Mouse (Mus musculus) MEL (cell line): ENCODE results near the gene Ptprn2. TPM values are rescaled to one million over a fixed set of nuclear protein-coding genes. Genes with fewer than 3 reads are reported as not detected.

Experiments used
- DNase-seq: peaks from one replicate; pipeline ENCODE4 v3.0.0; 2011; ENCODE audit warnings: low read depth, low spot score
- H3K27ac ChIP-seq: 2 replicates; pipeline ENCODE4 v1.5.1; 2012; ENCODE audit warnings: low read depth, mild to moderate bottlenecking, control low read depth, low read length, moderate library complexity; ENCODE audit not compliant: control insufficient read depth
- H3K27me3 ChIP-seq, 2 experiments: fragments of 150-350 bp in 1 of 2; sonication (generic) in 1 of 2; 2 replicates each; pipeline ENCODE4 v1.6.1; 2012; ENCODE audit warnings: low read length in 2 of 2, mild to moderate bottlenecking in 2 of 2, improper control_type of control experiment in 1 of 2, moderate library complexity in 1 of 2; ENCODE audit not compliant: insufficient read depth in 2 of 2, control insufficient read depth in 1 of 2
- H3K36me3 ChIP-seq, 2 experiments: 2 replicates each; pipeline ENCODE4 v1.6.1; 2012 to 2014; ENCODE audit warnings: low read length in 2 of 2, improper control_type of control experiment in 1 of 2, inconsistent platforms in 1 of 2, mild to moderate bottlenecking in 1 of 2; ENCODE audit not compliant: insufficient read depth in 2 of 2, control insufficient read depth in 1 of 2
- H3K4me1 ChIP-seq, 2 experiments: fragments of 150-350 bp in 1 of 2; sonication (generic) in 1 of 2; 2 replicates each; pipeline ENCODE4 v1.6.1; 2012; ENCODE audit warnings: low read length in 2 of 2, improper control_type of control experiment in 1 of 2, mild to moderate bottlenecking in 1 of 2; ENCODE audit not compliant: insufficient read depth in 2 of 2, control insufficient read depth in 1 of 2
- H3K4me3 ChIP-seq, 2 experiments: fragments of 150-350 bp in 1 of 2; sonication (generic) in 1 of 2; 2 replicates each; pipeline ENCODE4 v1.5.1; 2012; ENCODE audit warnings: low read depth in 2 of 2, low read length in 2 of 2, mild to moderate bottlenecking in 2 of 2, moderate library complexity in 2 of 2, control low read depth in 1 of 2, improper control_type of control experiment in 1 of 2; ENCODE audit not compliant: control insufficient read depth in 1 of 2, insufficient read depth in 1 of 2
- H3K79me2 ChIP-seq: 2 replicates; pipeline ENCODE4 v1.6.1; 2012; ENCODE audit warnings: mild to moderate bottlenecking, low read length, moderate library complexity; ENCODE audit not compliant: control insufficient read depth, poor library complexity, insufficient read depth
- H3K9ac ChIP-seq: 2 replicates; pipeline ENCODE4 v1.6.1; 2012; ENCODE audit warnings: low read depth, mild to moderate bottlenecking, control low read depth, low read length, moderate library complexity; ENCODE audit not compliant: control insufficient read depth, poor library complexity, severe bottlenecking
- H3K9me3 ChIP-seq: fragments of 150-350 bp; sonication (generic); replicated peaks from 2 replicates; pipeline ENCODE4 v1.6.1; 2012; ENCODE audit warnings: mild to moderate bottlenecking, low read length, improper control_type of control experiment, moderate library complexity; ENCODE audit not compliant: insufficient read depth
- CHD1 ChIP-seq: IDR thresholded peaks from 2 replicates; pipeline ENCODE4 v1.6.1; 2012; ENCODE audit warnings: low read depth, mild to moderate bottlenecking, inconsistent platforms, low read length, improper control_type of control experiment
- EP300 ChIP-seq, 2 experiments: IDR thresholded peaks; 2 replicates each; pipeline ENCODE4 v1.6.1; 2011; ENCODE audit warnings: improper control_type of control experiment in 2 of 2, low read length in 2 of 2, low read depth in 1 of 2, mild to moderate bottlenecking in 1 of 2
- GABPA ChIP-seq: IDR thresholded peaks from 2 replicates; pipeline ENCODE4 v1.6.1; 2012; ENCODE audit warnings: low read depth, mild to moderate bottlenecking, inconsistent platforms, low read length, improper control_type of control experiment, moderate library complexity
- GATA1 ChIP-seq: IDR thresholded peaks from 2 replicates; pipeline ENCODE4 v1.6.1; 2011; ENCODE audit warnings: low read depth, low read length, improper control_type of control experiment
- KAT2A ChIP-seq: conservative IDR thresholded peaks from 2 replicates; pipeline ENCODE4 v1.6.1; 2012; ENCODE audit warnings: low read depth, low read length, improper control_type of control experiment, inconsistent platforms
- MAFK ChIP-seq: IDR thresholded peaks from 2 replicates; pipeline ENCODE4 v1.6.1; 2011; ENCODE audit warnings: low read depth, mild to moderate bottlenecking, low read length, improper control_type of control experiment, borderline replicate concordance
- MAZ ChIP-seq: IDR thresholded peaks from 2 replicates; pipeline ENCODE4 v1.6.1; 2012; ENCODE audit warnings: low read depth, mild to moderate bottlenecking, inconsistent platforms, low read length, improper control_type of control experiment
- MXI1 ChIP-seq: IDR thresholded peaks from 2 replicates; pipeline ENCODE4 v1.6.1; 2011; ENCODE audit warnings: mild to moderate bottlenecking, low read depth, low read length, improper control_type of control experiment
- MYB ChIP-seq: IDR thresholded peaks from 2 replicates; pipeline ENCODE4 v1.6.1; 2011; ENCODE audit warnings: mild to moderate bottlenecking, low read depth, low read length, improper control_type of control experiment
- POLR2AphosphoS2 ChIP-seq: IDR thresholded peaks from 2 replicates; pipeline ENCODE4 v1.6.1; 2011; ENCODE audit warnings: low read length, improper control_type of control experiment
- POLR2AphosphoS5 ChIP-seq: IDR thresholded peaks from 2 replicates; pipeline ENCODE4 v1.6.1; 2012; ENCODE audit warnings: low read depth, borderline replicate concordance, mild to moderate bottlenecking, inconsistent platforms, low read length, moderate library complexity, mixed read lengths
- RCOR1 ChIP-seq: IDR thresholded peaks from 2 replicates; pipeline ENCODE4 v1.6.1; 2012; ENCODE audit warnings: low read depth, mild to moderate bottlenecking, inconsistent platforms, low read length, improper control_type of control experiment
- SMC3 ChIP-seq: IDR thresholded peaks from 2 replicates; pipeline ENCODE4 v1.6.1; 2011; ENCODE audit warnings: low read depth, low read length, improper control_type of control experiment
- TAL1 ChIP-seq: IDR thresholded peaks from 2 replicates; pipeline ENCODE4 v1.6.1; 2012; ENCODE audit warnings: mild to moderate bottlenecking, inconsistent platforms, low read length, moderate library complexity, mixed read lengths
- UBTF ChIP-seq: IDR thresholded peaks from 2 replicates; pipeline ENCODE4 v1.6.1; 2012; ENCODE audit warnings: low read depth, mild to moderate bottlenecking, inconsistent platforms, low read length, improper control_type of control experiment, moderate library complexity, borderline replicate concordance; ENCODE audit not compliant: insufficient read depth
- polyA plus RNA-seq, 2 experiments: library from polyadenylated mRNA; stranded (reverse) in 1 of 2; unstranded in 1 of 2; fragments of >175 nt in 1 of 2; fragments of >200 nt in 1 of 2; gene quantifications; 2 replicates each; pipeline versions ENCODE4 v1.2.1 to v1.2.4; 2012; ENCODE audit warnings: low replicate concordance in 2 of 2, low read depth in 1 of 2; ENCODE audit not compliant: insufficient read length in 2 of 2, insufficient read depth in 1 of 2, missing spikeins in 1 of 2
- total RNA-seq: library from RNA; depleted of rRNA; stranded (reverse); fragments of 300-350 nt; gene quantifications from 2 replicates; pipeline ENCODE4 v1.2.3, GENCODE M21; 2012

Ptprn2 gene
- total and polyA plus RNA-seq, 3 experiments, result not detected

DNA sequence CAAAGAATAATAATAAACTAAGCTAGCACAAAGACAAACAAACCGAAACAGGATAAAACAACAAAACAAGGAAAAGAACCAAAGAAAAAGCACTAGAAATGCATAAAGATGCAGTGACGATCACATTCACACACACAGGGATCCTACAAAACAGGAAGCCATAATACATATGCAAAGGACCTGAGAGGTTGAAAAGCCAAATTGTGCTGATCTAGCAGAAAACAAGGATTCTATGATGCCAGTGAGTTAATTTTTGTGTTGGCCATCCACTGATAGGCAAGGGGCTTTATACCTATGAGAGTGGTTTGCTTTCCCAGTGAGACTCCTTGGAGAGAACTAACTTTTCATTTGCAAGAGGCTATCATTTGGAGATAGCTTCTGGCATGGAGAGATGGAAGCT is 204.3 kb downstream of the Ptprn2 start:
- Histone ChIP-seq H3K36me3 (no peaks in the 10 kb centered on the region), H3K79me2 (no peaks in the 10 kb centered on the region), H3K4me3 (no peak overlapping the region), H3K9ac (no peak overlapping the region), H3K27me3 (no peaks in the 10 kb centered on the region), H3K27ac (no peak overlapping the region), H3K4me1 (no peaks in the 10 kb centered on the region), H3K9me3 (no peaks in the 10 kb centered on the region)
- DNase-seq, result no peak
- no peak for TF ChIP-seq MAZ
- peak; percentile 47; the same call in 1 of the 2 replicates for TF ChIP-seq MAFK
- TF ChIP-seq, all 39 proteins: peak for 1

DNA sequence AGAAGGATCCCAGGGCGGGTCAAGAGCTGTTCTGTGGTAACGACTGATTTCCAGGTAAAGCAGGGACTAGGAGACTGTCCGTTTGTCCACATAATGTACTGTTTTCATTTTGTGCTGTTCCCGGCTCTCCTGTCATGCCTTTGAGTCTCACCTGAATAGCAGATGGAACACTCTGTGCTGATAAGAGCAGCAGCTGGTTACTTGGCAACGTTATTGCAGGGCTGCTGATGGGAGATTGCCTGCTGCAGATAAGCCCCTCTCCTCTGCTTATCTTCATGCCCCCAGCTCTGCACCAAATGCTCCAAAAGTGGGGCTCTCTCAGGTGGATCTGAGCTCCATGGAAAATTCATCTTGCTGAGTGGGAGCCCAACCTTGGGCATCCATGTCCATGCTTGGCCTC is 224.0 kb downstream of the Ptprn2 start:
- DNase-seq, result no peak
- Histone ChIP-seq H3K9ac (no peak overlapping the region), H3K36me3 (no peaks in the 10 kb centered on the region), H3K79me2 (no peaks in the 10 kb centered on the region), H3K27me3 (no peaks in the 10 kb centered on the region), H3K4me3 (no peak overlapping the region), H3K4me1 (no peaks in the 10 kb centered on the region), H3K27ac (no peak overlapping the region), H3K9me3 (no peaks in the 10 kb centered on the region)
- TF ChIP-seq MYB (no peak), RCOR1 (no peak), TAL1 (no peak), KAT2A (no peak), SMC3 (no peak), MXI1 (no peak), GABPA (no peak), POLR2AphosphoS2 (no peak), CHD1 (no peak), UBTF (no peak)

DNA sequence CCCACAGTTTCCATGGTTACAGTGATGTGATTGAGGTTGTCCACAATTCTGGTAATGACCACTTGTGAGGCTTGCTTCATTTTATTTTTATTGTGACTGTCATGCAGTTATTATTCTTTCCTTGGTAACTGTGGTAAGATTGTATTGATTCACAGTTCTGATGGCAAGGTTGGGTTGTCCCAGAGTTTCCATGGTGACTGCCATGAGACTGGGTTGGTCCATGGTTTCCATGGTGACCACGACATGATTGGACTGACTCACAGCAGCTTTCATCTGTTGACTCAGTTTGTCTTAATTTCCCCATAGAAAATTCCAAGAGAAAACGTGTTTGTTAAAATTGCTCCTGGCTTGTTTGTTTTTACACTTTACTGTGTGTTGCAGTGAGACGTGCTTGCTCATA is 225.2 kb downstream of the Ptprn2 start:
- TF ChIP-seq POLR2AphosphoS5, result no peak
- TF ChIP-seq EP300 (IDR thresholded peaks at IDR 0.05; ENCODE audit: low read depth in 1 of 2, low read length in 2 of 2), result no peak
- TF ChIP-seq TAL1, result no peak
- no peak for TF ChIP-seq RCOR1
- TF ChIP-seq GATA1, result no peak
- no peak for TF ChIP-seq POLR2AphosphoS2
- Histone ChIP-seq H3K9me3 (no peaks in the 10 kb centered on the region), H3K36me3 (no peaks in the 10 kb centered on the region), H3K4me1 (no peaks in the 10 kb centered on the region), H3K4me3 (no peak overlapping the region), H3K79me2 (no peaks in the 10 kb centered on the region), H3K9ac (no peak overlapping the region), H3K27me3 (no peaks in the 10 kb centered on the region), H3K27ac (no peak overlapping the region)
- no peak for DNase-seq
